Mouse (Mus musculus) liver, adult 2 months (tissue): Measurements from ENCODE around the gene Car10.

ENCODE experiments used
- CTCF ChIP-seq: fragments of 200-500 bp; IDR thresholded peaks from 2 replicates; pipeline ENCODE4 v1.5.1; 2011; ENCODE audit warnings: low read depth, low read length, control low read depth
- POLR2A ChIP-seq: fragments of 200-500 bp; IDR thresholded peaks from 2 replicates; pipeline ENCODE4 v1.6.1; 2011; ENCODE audit warnings: low read length, control low read depth; ENCODE audit not compliant: insufficient read depth; ENCODE audit errors: extremely low read depth

- TF ChIP-seq CTCF, result no peak
- no peak for TF ChIP-seq POLR2A
Observed at GRCm38 (mm10) chr11:93407981-93408380, 310.2 kb downstream of the Car10 start.
